21 mouse cellular contexts compared by ENCODE assay signal in genomic region chr19:56401864-56402263, GRCm38 (mm10). TPM values are rescaled to one million over a fixed set of nuclear protein-coding genes. Genes with fewer than 3 reads are reported as not detected.
DNase-seq lines count a peak whose midpoint lies in the region; ATAC-seq and TF ChIP-seq lines count a peak whose summit lies in the region.
"Had no signal": no experiment of that assay in that cellular context is flagged by ENCODE, and none has a peak within 500 bp of the region (broad histone marks: within the 10 kb centered on the region; RNA-seq: fewer than 3 reads in every experiment).

No protein-coding gene starts in this region.

- H3K9me3 ChIP-seq in neural tube, embryonic 13.5 days = no peaks in the 10 kb centered on the region
- no peaks in the 10 kb centered on the region for H3K9me3 ChIP-seq in hindbrain, postnatal 0 days (ENCODE audit: low read length)
- H3K9me3 ChIP-seq: forebrain, embryonic 15.5 days; limb, embryonic 15.5 days; neural tube, embryonic 12.5 days had no signal

- no peak overlapping the region for H3K4me3 ChIP-seq in gastrocnemius, adult 2 months
- H3K4me3 ChIP-seq in neural tube, embryonic 13.5 days = no peak overlapping the region
- no peak overlapping the region for H3K4me3 ChIP-seq in hindbrain, postnatal 0 days (ENCODE audit: low read length)
- H3K4me3 ChIP-seq: forebrain, embryonic 15.5 days; limb, embryonic 15.5 days; neural tube, embryonic 12.5 days had no signal

- peak overlapping the region; percentile 75 for H3K27ac ChIP-seq in gastrocnemius, adult 2 months
- no peak overlapping the region for H3K27ac ChIP-seq in neural tube, embryonic 13.5 days (replicated peaks)
- H3K27ac ChIP-seq in hindbrain, postnatal 0 days = no peak overlapping the region
- H3K27ac ChIP-seq: forebrain, embryonic 15.5 days; limb, embryonic 15.5 days; neural tube, embryonic 12.5 days had no signal

- no peak for TF ChIP-seq CTCF in gastrocnemius, adult 2 months (IDR thresholded peaks at IDR 0.05)
- no peak for TF ChIP-seq CTCF in hindbrain, postnatal 0 days (IDR thresholded peaks at IDR 0.05; ENCODE audit: low read depth)

- intact Hi-C loops in gastrocnemius, adult 2 months (cut with DNase I) = no loop called here
- intact Hi-C loops in gastrocnemius, postnatal 14 days (cut with DNase I; ENCODE audit: low total_unique reads) = no loop called here

- no peak overlapping the region for H3K4me2 ChIP-seq in neural tube, embryonic 13.5 days
- no peak overlapping the region for H3K4me2 ChIP-seq in hindbrain, postnatal 0 days (ENCODE audit: low read depth, low read length)
- H3K4me2 ChIP-seq: forebrain, embryonic 15.5 days; limb, embryonic 15.5 days; neural tube, embryonic 12.5 days had no signal

- no peaks in the 10 kb centered on the region for H3K36me3 ChIP-seq in neural tube, embryonic 13.5 days
- H3K36me3 ChIP-seq in hindbrain, postnatal 0 days (ENCODE audit: insufficient read depth, low read length) = no peaks in the 10 kb centered on the region
- H3K36me3 ChIP-seq: forebrain, embryonic 15.5 days; neural tube, embryonic 12.5 days had no signal

- 57% methylated on average over 6 of the region's 6 CpGs for WGBS in neural tube, embryonic 13.5 days
- 61% methylated on average over 6 of the region's 6 CpGs for WGBS in hindbrain, postnatal 0 days

- peaks cover 66% of the 10 kb centered on the region for H3K27me3 ChIP-seq in neural tube, embryonic 13.5 days
- H3K27me3 ChIP-seq in hindbrain, postnatal 0 days (ENCODE audit: insufficient read depth, low read length) = no peaks in the 10 kb centered on the region
- H3K27me3 ChIP-seq: forebrain, embryonic 15.5 days; limb, embryonic 15.5 days; Patski had no signal

- ATAC-seq in neural tube, embryonic 13.5 days (ENCODE audit: low read depth) = peak; percentile 74
- peak; percentile 33 for ATAC-seq in hindbrain, postnatal 0 days
- ATAC-seq: activated CD4-positive, CD25-positive, alpha-beta regulatory T cell, adult 4 months; forebrain, embryonic 15.5 days; Patski had no signal

- no peak for DNase-seq in gastrocnemius, adult 2 months
- DNase-seq in gastrocnemius, postnatal 14 days = no peak
- no peak for DNase-seq in neural tube, embryonic 10.5 days (ENCODE audit: extremely low spot score, low spot score)
- peak; percentile 49 for DNase-seq in hindbrain, postnatal 0 days (ENCODE audit: low spot score)
- DNase-seq in adrenal gland, postnatal 36 days = no peak
- no peak for DNase-seq in kidney, adult 9 months
- DNase-seq in urinary bladder, adult 2 months (ENCODE audit: low spot score) = no peak
- DNase-seq: cerebellum, postnatal 10 days; embryo, embryonic 11 days; heart, adult 18-20 months; kidney, adult 2 months; kidney, postnatal 4 days; lung, postnatal 4 days; thymus, adult 18-20 months had no signal

- H3K9ac ChIP-seq in neural tube, embryonic 13.5 days = no peak overlapping the region
- no peak overlapping the region for H3K9ac ChIP-seq in hindbrain, postnatal 0 days (replicated peaks; ENCODE audit: low read length)
- H3K9ac ChIP-seq: forebrain, embryonic 15.5 days; limb, embryonic 15.5 days; neural tube, embryonic 12.5 days had no signal

- peaks cover 13% of the 10 kb centered on the region for H3K4me1 ChIP-seq in neural tube, embryonic 13.5 days (replicated peaks)
- peaks cover 8% of the 10 kb centered on the region for H3K4me1 ChIP-seq in hindbrain, postnatal 0 days (ENCODE audit: insufficient read depth, low read length)

RNA-seq across cellular contexts. Expression of gene Casp7, which starts 4.9 kb away (rescaled TPM):
- 1 to 10 TPM; 2.4 to 4.9 TPM for total RNA-seq in gastrocnemius, adult 2 months (2021)
- total RNA-seq in gastrocnemius, postnatal 14 days (2021) = 1 to 10 TPM; 6.2 to 7.7 TPM
- 13.8 and 15.7 TPM in 2 replicates for polyA plus RNA-seq in neural tube, embryonic 13.5 days (2015; fragmentation: Nextera tagmentation; extraction: Ambion mirVana)
- 17.6 and 22.4 TPM in 2 replicates for total RNA-seq in hindbrain, postnatal 0 days (2014; rRNA removed)
- 28.1 and 28.5 TPM in 2 replicates for polyA plus RNA-seq in hindbrain, postnatal 0 days (2015; fragmentation: Nextera tagmentation; extraction: Ambion mirVana)
- total RNA-seq in adrenal gland, postnatal 36 days (2021) = 1 to 10 TPM; 7.2 to 9.9 TPM
- polyA plus RNA-seq in urinary bladder, adult 2 months (2012; rRNA removed) = 14.4 and 16.7 TPM in 2 replicates

RNA-seq across cellular contexts. Expression of gene Nrap, which starts 12.0 kb away (rescaled TPM):
- total RNA-seq in gastrocnemius, adult 2 months (2021) = 100 to 1,000 TPM; 675 to 914 TPM
- total RNA-seq in gastrocnemius, postnatal 14 days (2021) = 100 to 1,000 TPM; 506 to 571 TPM
- 0.32 and 0.40 TPM in 2 replicates for polyA plus RNA-seq in neural tube, embryonic 13.5 days (2015; fragmentation: Nextera tagmentation; extraction: Ambion mirVana)
- total RNA-seq in hindbrain, postnatal 0 days (2014; rRNA removed) = 0.37 and 0.68 TPM in 2 replicates
- 0.30 and 0.37 TPM in 2 replicates for polyA plus RNA-seq in hindbrain, postnatal 0 days (2015; fragmentation: Nextera tagmentation; extraction: Ambion mirVana)
- total RNA-seq in adrenal gland, postnatal 36 days (2021) = under 1 TPM; 0.07 to 0.20 TPM
- polyA plus RNA-seq in urinary bladder, adult 2 months (2012; rRNA removed) = 0.11 and 0.16 TPM in 2 replicates
- polyA plus RNA-seq: activated CD4-positive, CD25-positive, alpha-beta regulatory T cell, adult 4 months had no signal

RNA-seq across cellular contexts. Expression of gene Plekhs1, which starts 59.6 kb away (rescaled TPM):
- under 1 TPM in 1 of 2 experiments, not detected in 1; 0.20 TPM for total RNA-seq in gastrocnemius, adult 2 months (2021)
- under 1 TPM; 0.09 to 0.21 TPM for total RNA-seq in gastrocnemius, postnatal 14 days (2021)
- polyA plus RNA-seq in neural tube, embryonic 13.5 days (2015; fragmentation: Nextera tagmentation; extraction: Ambion mirVana) = 0.33 TPM in 1 of 2 replicates, not detected in the other
- total RNA-seq in hindbrain, postnatal 0 days (2014; rRNA removed) = not detected in 2 replicates
- polyA plus RNA-seq in hindbrain, postnatal 0 days (2015; fragmentation: Nextera tagmentation; extraction: Ambion mirVana) = 0.24 and 0.32 TPM in 2 replicates
- total RNA-seq in adrenal gland, postnatal 36 days (2021) = under 1 TPM in 1 of 2 experiments, not detected in 1; 0.26 TPM
- 1.1 and 1.4 TPM in 2 replicates for polyA plus RNA-seq in urinary bladder, adult 2 months (2012; rRNA removed)
- total RNA-seq: heart, adult 18-20 months had no signal
- polyA plus RNA-seq: limb, embryonic 15.5 days; liver, embryonic 16.5 days had no signal

Comparison
In these comparisons a context has a peak if more than half of its experiments do, and no peak if none do; other contexts are left out.
1. RNA of gene Nrap, which starts 12.0 kb away (total RNA-seq): 675 to 914 TPM in gastrocnemius, adult 2 months and 506 to 571 TPM in gastrocnemius, postnatal 14 days; 0.37 to 0.68 TPM in hindbrain, postnatal 0 days and 0.07 to 0.20 TPM in adrenal gland, postnatal 36 days; every median in the first group is over 100 times any median in the second.